Mouse (Mus musculus) cerebellum, adult 2 months (tissue): ENCODE measurements around the gene Ptger4.

Experiments
- CTCF ChIP-seq: fragments of 200-500 bp; IDR thresholded peaks from 2 replicates; pipeline ENCODE4 v1.5.1; 2011; ENCODE audit warnings: low read depth, mild to moderate bottlenecking, control low read depth, low read length, moderate library complexity, borderline replicate concordance; ENCODE audit not compliant: insufficient read depth
- POLR2A ChIP-seq: fragments of 200-500 bp; IDR thresholded peaks from 2 replicates; pipeline ENCODE4 v1.6.1; 2011; ENCODE audit warnings: low read length, control low read depth, borderline replicate concordance; ENCODE audit not compliant: insufficient read depth

DNA sequence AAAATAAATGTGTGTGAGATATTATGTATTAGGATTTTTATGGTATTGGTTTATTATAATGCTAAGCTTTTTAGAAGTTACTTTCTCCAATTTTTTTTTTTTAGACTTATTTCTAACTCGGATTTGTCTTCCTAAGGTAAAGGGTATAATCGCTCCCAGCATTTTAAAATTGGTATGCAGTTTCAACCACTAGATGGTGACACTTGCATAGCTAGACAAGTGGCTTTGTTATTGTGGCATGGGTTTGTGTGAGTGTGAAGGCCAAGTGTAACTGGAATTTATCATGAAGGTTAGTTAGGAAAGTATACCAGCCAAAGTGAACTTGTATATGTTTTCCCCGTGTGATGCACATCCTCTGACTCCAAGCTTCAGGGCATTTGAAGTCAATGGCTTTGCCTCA is 50.2 kb downstream of the Ptger4 start:
- TF ChIP-seq POLR2A (no peak), CTCF (no peak)
